Mouse (Mus musculus): ENCODE data around the gene Tnfsf4. TPM values are rescaled to one million over a fixed set of nuclear protein-coding genes. Genes with fewer than 3 reads are reported as not detected.

The Tnfsf4 gene
- total and polyA plus RNA-seq, 2 experiments, result not detected

- Histone ChIP-seq H3K9ac (ENCODE audit: low read depth, low read length) (no peak overlapping the region), H3K4me3 (ENCODE audit: insufficient read depth, low read depth, low read length) (no peak overlapping the region), H3K79me2 (ENCODE audit: control insufficient read depth, insufficient read depth, low read length) (no peaks in the 10 kb centered on the region), H3K27me3 (ENCODE audit: control insufficient read depth, insufficient read depth, low read length) (no peaks in the 10 kb centered on the region), H3K4me1 (ENCODE audit: control insufficient read depth, insufficient read depth, low read length) (no peaks in the 10 kb centered on the region), H3K36me3 (ENCODE audit: control insufficient read depth, insufficient read depth, low read length) (no peaks in the 10 kb centered on the region), H3K27ac (replicated peaks; ENCODE audit: insufficient read depth, low read depth, low read length) (no peak overlapping the region)
- WGBS, result 17% methylated on average over 6 of the region's 6 CpGs
- DNase-seq (ENCODE audit: extremely low read depth, low read depth, low spot score), result peak; percentile 49
- TF ChIP-seq CTCF (IDR thresholded peaks at IDR 0.05; ENCODE audit: low read depth, low read length) (peak; percentile 52), POLR2A (IDR thresholded peaks at IDR 0.05; ENCODE audit: extremely low read depth, insufficient read depth, low read length) (no peak)
Measured at GRCm38 (mm10) chr1:161400126-161400525, 4.9 kb downstream of the Tnfsf4 start.

GRCm38 (mm10) chr1:161403061-161403460 lies 7.9 kb downstream of the Tnfsf4 start:
- Histone ChIP-seq H3K79me2 (ENCODE audit: control insufficient read depth, insufficient read depth, low read length) (no peaks in the 10 kb centered on the region), H3K9ac (ENCODE audit: low read depth, low read length) (no peak overlapping the region), H3K36me3 (ENCODE audit: control insufficient read depth, insufficient read depth, low read length) (no peaks in the 10 kb centered on the region), H3K27ac (replicated peaks; ENCODE audit: insufficient read depth, low read depth, low read length) (no peak overlapping the region), H3K4me3 (ENCODE audit: insufficient read depth, low read depth, low read length) (no peak overlapping the region), H3K27me3 (ENCODE audit: control insufficient read depth, insufficient read depth, low read length) (no peaks in the 10 kb centered on the region), H3K4me1 (ENCODE audit: control insufficient read depth, insufficient read depth, low read length) (no peaks in the 10 kb centered on the region)
- 72% methylated on average over 2 of the region's 2 CpGs for WGBS
- DNase-seq (ENCODE audit: extremely low read depth, low read depth, low spot score), result no peak
- TF ChIP-seq POLR2A (IDR thresholded peaks at IDR 0.05; ENCODE audit: extremely low read depth, insufficient read depth, low read length), result no peak
- no peak for TF ChIP-seq CTCF (IDR thresholded peaks at IDR 0.05; ENCODE audit: low read depth, low read length)

GRCm38 (mm10) chr1:161406480-161406879 lies 11.3 kb downstream of the Tnfsf4 start:
- no peak for DNase-seq (ENCODE audit: extremely low read depth, low read depth, low spot score)
- WGBS, result 58% methylated on average over 1 of the region's 1 CpGs
- H3K27ac ChIP-seq (replicated peaks; ENCODE audit: insufficient read depth, low read depth, low read length), result no peak overlapping the region
- H3K4me3 ChIP-seq (ENCODE audit: insufficient read depth, low read depth, low read length), result no peak overlapping the region
- H3K9ac ChIP-seq (ENCODE audit: low read depth, low read length), result no peak overlapping the region
- H3K36me3 ChIP-seq (ENCODE audit: control insufficient read depth, insufficient read depth, low read length), result no peaks in the 10 kb centered on the region
- TF ChIP-seq POLR2A (IDR thresholded peaks at IDR 0.05; ENCODE audit: extremely low read depth, insufficient read depth, low read length), result no peak
- TF ChIP-seq CTCF (IDR thresholded peaks at IDR 0.05; ENCODE audit: low read depth, low read length), result no peak
- H3K27me3 ChIP-seq (ENCODE audit: control insufficient read depth, insufficient read depth, low read length), result no peaks in the 10 kb centered on the region
- no peaks in the 10 kb centered on the region for H3K79me2 ChIP-seq (ENCODE audit: control insufficient read depth, insufficient read depth, low read length)
- H3K4me1 ChIP-seq (ENCODE audit: control insufficient read depth, insufficient read depth, low read length), result no peaks in the 10 kb centered on the region

GRCm38 (mm10) chr1:161419926-161420325 lies 24.7 kb downstream of the Tnfsf4 start:
- Histone ChIP-seq H3K9ac (ENCODE audit: low read depth, low read length) (no peak overlapping the region), H3K27me3 (ENCODE audit: control insufficient read depth, insufficient read depth, low read length) (no peaks in the 10 kb centered on the region), H3K4me3 (ENCODE audit: insufficient read depth, low read depth, low read length) (no peak overlapping the region), H3K36me3 (ENCODE audit: control insufficient read depth, insufficient read depth, low read length) (no peaks in the 10 kb centered on the region), H3K4me1 (ENCODE audit: control insufficient read depth, insufficient read depth, low read length) (no peaks in the 10 kb centered on the region), H3K27ac (replicated peaks; ENCODE audit: insufficient read depth, low read depth, low read length) (no peak overlapping the region), H3K79me2 (ENCODE audit: control insufficient read depth, insufficient read depth, low read length) (no peaks in the 10 kb centered on the region)
- no peak for DNase-seq (ENCODE audit: extremely low read depth, low read depth, low spot score)
- TF ChIP-seq POLR2A (IDR thresholded peaks at IDR 0.05; ENCODE audit: extremely low read depth, insufficient read depth, low read length), result no peak

GRCm38 (mm10) chr1:161420646-161421045 lies 25.4 kb downstream of the Tnfsf4 start:
- DNase-seq (ENCODE audit: extremely low read depth, low read depth, low spot score), result no peak
- TF ChIP-seq CTCF (IDR thresholded peaks at IDR 0.05; ENCODE audit: low read depth, low read length) (no peak), POLR2A (IDR thresholded peaks at IDR 0.05; ENCODE audit: extremely low read depth, insufficient read depth, low read length) (no peak)
- WGBS, result 84% methylated on average over 9 of the region's 9 CpGs

GRCm38 (mm10) chr1:161426277-161427056 lies 31.3 kb downstream of the Tnfsf4 start:
- no peaks in the 10 kb centered on the region for H3K36me3 ChIP-seq (ENCODE audit: control insufficient read depth, insufficient read depth, low read length)
- DNase-seq (ENCODE audit: extremely low read depth, low read depth, low spot score), result no peak
- WGBS, result 79% methylated on average over 4 of the region's 4 CpGs
- no peak for TF ChIP-seq CTCF (IDR thresholded peaks at IDR 0.05; ENCODE audit: low read depth, low read length)
- no peak for TF ChIP-seq POLR2A (IDR thresholded peaks at IDR 0.05; ENCODE audit: extremely low read depth, insufficient read depth, low read length)
- no peak overlapping the region for H3K27ac ChIP-seq (replicated peaks; ENCODE audit: insufficient read depth, low read depth, low read length)
- H3K27me3 ChIP-seq (ENCODE audit: control insufficient read depth, insufficient read depth, low read length), result no peaks in the 10 kb centered on the region
- no peaks in the 10 kb centered on the region for H3K79me2 ChIP-seq (ENCODE audit: control insufficient read depth, insufficient read depth, low read length)
- no peak overlapping the region for H3K4me3 ChIP-seq (ENCODE audit: insufficient read depth, low read depth, low read length)
- no peak overlapping the region for H3K9ac ChIP-seq (ENCODE audit: low read depth, low read length)
- no peaks in the 10 kb centered on the region for H3K4me1 ChIP-seq (ENCODE audit: control insufficient read depth, insufficient read depth, low read length)

More at GRCm38 (mm10) chr1:161420646-161421045, 25.4 kb downstream of the Tnfsf4 start:
- H3K79me2 ChIP-seq (ENCODE audit: control insufficient read depth, insufficient read depth, low read length), result no peaks in the 10 kb centered on the region
- no peaks in the 10 kb centered on the region for H3K4me1 ChIP-seq (ENCODE audit: control insufficient read depth, insufficient read depth, low read length)
- no peak overlapping the region for H3K9ac ChIP-seq (ENCODE audit: low read depth, low read length)
- H3K27ac ChIP-seq (replicated peaks; ENCODE audit: insufficient read depth, low read depth, low read length), result no peak overlapping the region
- H3K27me3 ChIP-seq (ENCODE audit: control insufficient read depth, insufficient read depth, low read length), result no peaks in the 10 kb centered on the region
- H3K36me3 ChIP-seq (ENCODE audit: control insufficient read depth, insufficient read depth, low read length), result no peaks in the 10 kb centered on the region
- no peak overlapping the region for H3K4me3 ChIP-seq (ENCODE audit: insufficient read depth, low read depth, low read length)

All from liver, adult 2 months (tissue).